Comparison of ENCODE assay signal across 22 mouse cellular contexts in the genomic region with DNA sequence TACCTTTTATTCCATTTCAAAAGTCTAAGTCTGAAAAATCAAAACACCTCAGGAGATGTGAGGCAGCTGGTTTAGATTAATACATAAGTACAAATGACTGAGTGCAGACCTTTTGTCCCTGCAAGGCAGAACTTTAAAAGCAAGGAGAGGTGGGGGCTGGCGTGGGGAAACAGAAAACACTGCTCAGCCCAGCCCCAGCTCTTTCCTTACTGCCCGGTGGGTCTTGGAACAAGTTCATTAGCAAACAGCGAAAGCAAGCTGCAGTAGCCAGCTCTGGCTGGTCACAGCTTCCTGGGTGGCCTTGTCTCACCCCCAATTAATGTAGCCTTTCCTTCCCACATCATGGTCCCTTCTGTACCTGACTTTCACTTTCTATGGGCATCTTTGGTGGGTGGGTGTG. TPM values are rescaled to one million over a fixed set of nuclear protein-coding genes. Genes with fewer than 3 reads are reported as not detected.
A peak's percentile ranks its signal among the peaks of the same experiment; 100 is the strongest.
DNase-seq lines count a peak whose midpoint lies in the region; ATAC-seq lines count a peak whose summit lies in the region.
"Had no signal": no experiment of that assay in that cellular context is flagged by ENCODE, and none has a peak within 500 bp of the region (broad histone marks: within the 10 kb centered on the region; RNA-seq: fewer than 3 reads in every experiment).

No protein-coding gene starts in this region.

- WGBS in kidney, embryonic 14.5 days: 35% methylated on average over 3 of the region's 3 CpGs
- 22% methylated on average over 3 of the region's 3 CpGs for WGBS in embryonic facial prominence, embryonic 11.5 days

- H3K4me1 ChIP-seq in kidney, embryonic 14.5 days (ENCODE audit: control insufficient read depth, insufficient read depth, low read length): peaks cover 6% of the 10 kb centered on the region
- no peaks in the 10 kb centered on the region; the same call in 1 of the 2 replicates for H3K4me1 ChIP-seq in embryonic facial prominence, embryonic 11.5 days (ENCODE audit: control insufficient read depth, insufficient read depth, low read length)

- no peak overlapping the region for H3K27ac ChIP-seq in kidney, embryonic 14.5 days (ENCODE audit: low read depth, low read length)
- H3K27ac ChIP-seq in embryonic facial prominence, embryonic 11.5 days (replicated peaks; ENCODE audit: low read depth, low read length): no peak overlapping the region
- H3K27ac ChIP-seq: heart, embryonic 10.5 days; hindbrain, embryonic 15.5 days; macrophage; neural tube, embryonic 12.5 days had no signal

- no peak overlapping the region for H3K9ac ChIP-seq in kidney, embryonic 14.5 days (ENCODE audit: low read depth, low read length)
- no peak overlapping the region for H3K9ac ChIP-seq in embryonic facial prominence, embryonic 11.5 days (replicated peaks; ENCODE audit: low read length)
- H3K9ac ChIP-seq: hindbrain, embryonic 15.5 days; neural tube, embryonic 12.5 days had no signal

- no peaks in the 10 kb centered on the region for H3K27me3 ChIP-seq in kidney, embryonic 14.5 days (ENCODE audit: control insufficient read depth, insufficient read depth, low read length)
- H3K27me3 ChIP-seq in embryonic facial prominence, embryonic 11.5 days (ENCODE audit: control insufficient read depth, insufficient read depth, low read length): no peaks in the 10 kb centered on the region
- H3K27me3 ChIP-seq: hindbrain, embryonic 15.5 days; neural tube, embryonic 12.5 days; Patski had no signal

- no peak overlapping the region for H3K4me3 ChIP-seq in kidney, embryonic 14.5 days (ENCODE audit: low read length)
- no peak overlapping the region for H3K4me3 ChIP-seq in embryonic facial prominence, embryonic 11.5 days (ENCODE audit: low read depth, low read length)
- H3K4me3 ChIP-seq: heart, embryonic 10.5 days; hindbrain, embryonic 15.5 days; neural tube, embryonic 12.5 days had no signal

- H3K36me3 ChIP-seq in kidney, embryonic 14.5 days (ENCODE audit: control insufficient read depth, insufficient read depth, low read length): no peaks in the 10 kb centered on the region
- H3K36me3 ChIP-seq in embryonic facial prominence, embryonic 11.5 days (replicated peaks; ENCODE audit: control insufficient read depth, insufficient read depth, low read depth, low read length): no peaks in the 10 kb centered on the region
- H3K36me3 ChIP-seq: heart, embryonic 10.5 days; hindbrain, embryonic 15.5 days; neural tube, embryonic 12.5 days had no signal

- ATAC-seq in kidney, embryonic 14.5 days (ENCODE audit: low FRiP score, low TSS enrichment): peak; percentile 1; the same call in 1 of the 2 replicates
- ATAC-seq in embryonic facial prominence, embryonic 11.5 days (replicated peaks; ENCODE audit: insufficient number of reproducible peaks, low FRiP score, low TSS enrichment, low read depth): no peak; the same call in 1 of the 2 replicates
- ATAC-seq in megakaryocyte-erythroid progenitor cell, adult 5-6 weeks (replicated peaks; ENCODE audit: low FRiP score, low TSS enrichment, poor library complexity, severe bottlenecking): no peak
- ATAC-seq: activated CD4-positive, CD25-positive, alpha-beta regulatory T cell, adult 4 months; intestine, postnatal 0 days; Patski had no signal

- no peaks in the 10 kb centered on the region for H3K9me3 ChIP-seq in kidney, embryonic 14.5 days (ENCODE audit: control insufficient read depth, low read length)
- no peaks in the 10 kb centered on the region for H3K9me3 ChIP-seq in embryonic facial prominence, embryonic 11.5 days (replicated peaks; ENCODE audit: control insufficient read depth, low read length)
- H3K9me3 ChIP-seq: heart, embryonic 10.5 days; hindbrain, embryonic 15.5 days; neural tube, embryonic 12.5 days had no signal

- no peak overlapping the region for H3K4me2 ChIP-seq in kidney, embryonic 14.5 days (replicated peaks; ENCODE audit: low read depth, low read length)
- H3K4me2 ChIP-seq in embryonic facial prominence, embryonic 11.5 days (ENCODE audit: low read depth, low read length): no peak overlapping the region
- H3K4me2 ChIP-seq: hindbrain, embryonic 15.5 days; neural tube, embryonic 12.5 days had no signal

- no peak for DNase-seq in kidney, postnatal 14 days
- DNase-seq in embryonic facial prominence, embryonic 11.5 days (ENCODE audit: low spot score): peak; percentile 70
- DNase-seq in hindlimb bud, embryonic 11.5 days (ENCODE audit: extremely low spot score, low read depth, low spot score): peak; percentile 8
- peak; percentile 51 for DNase-seq in retina, embryonic 14.5 days (ENCODE audit: low spot score)
- no peak for DNase-seq in right cerebral cortex, postnatal 14 days
- DNase-seq: adrenal gland, postnatal 14 days; cerebellum, adult 18-20 months; cerebellum, postnatal 36 days; gastrocnemius, postnatal 25 days; heart, postnatal 10 days; kidney, postnatal 10 days; lung, adult 18-20 months; thymus, adult 18-20 months had no signal

RNA-seq across cellular contexts. Expression of gene Smim20, which starts 53.4 kb away (rescaled TPM):
- polyA plus RNA-seq in kidney, embryonic 14.5 days (2014; fragmentation: Nextera tagmentation; extraction: Ambion mirVana): 91.7 and 106 TPM in 2 replicates
- polyA plus RNA-seq in embryonic facial prominence, embryonic 11.5 days (2014; fragmentation: Nextera tagmentation; extraction: Ambion mirVana): 55.3 and 57.9 TPM in 2 replicates
- 56.5 and 92.9 TPM in 2 replicates for total RNA-seq in megakaryocyte-erythroid progenitor cell, adult 5-6 weeks (2014; fragmentation: Nextera tagmentation)
- 30.0 and 44.5 TPM in 2 replicates for total RNA-seq in megakaryocyte-erythroid progenitor cell, adult 5-6 weeks (2017)

Comparison
In these comparisons a context has a peak if more than half of its experiments do, and no peak if none do; other contexts are left out.
1. DNase-seq: peak in embryonic facial prominence, embryonic 11.5 days (single experiment), hindlimb bud, embryonic 11.5 days (single experiment) and retina, embryonic 14.5 days (single experiment); none in kidney, postnatal 14 days (single experiment) and right cerebral cortex, postnatal 14 days (single experiment).